In the genomic region with DNA sequence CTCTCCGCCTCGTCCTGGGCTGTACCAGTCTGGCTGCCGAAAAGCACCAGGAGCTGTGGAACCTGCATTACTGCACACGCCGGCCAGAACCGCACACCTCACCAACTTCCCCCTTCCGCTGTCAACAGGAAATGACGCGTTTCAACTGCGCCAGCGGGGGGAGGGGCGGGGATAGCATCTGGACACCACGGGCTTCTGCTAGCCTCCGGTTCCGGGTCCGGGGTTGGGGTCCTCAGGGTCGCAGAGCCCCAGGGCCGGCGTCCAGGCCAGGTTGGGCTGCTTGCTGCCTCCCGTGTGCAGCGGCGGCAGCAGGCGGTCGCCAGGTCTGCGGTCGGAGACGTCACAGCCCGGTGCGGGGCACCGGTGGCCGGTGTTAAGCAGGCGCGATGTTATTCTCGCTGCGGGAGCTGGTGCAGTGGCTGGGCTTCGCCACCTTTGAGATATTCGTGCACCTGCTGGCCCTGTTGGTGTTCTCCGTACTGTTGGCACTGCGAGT, we compare ENCODE assay signal across 8 mouse cellular contexts. TPM values are rescaled to one million over a fixed set of nuclear protein-coding genes. Genes with fewer than 3 reads are reported as not detected.
A peak's percentile ranks its signal among the peaks of the same experiment; 100 is the strongest.
DNase-seq lines count a peak whose midpoint lies in the region; ATAC-seq and TF ChIP-seq lines count a peak whose summit lies in the region.

TSS of gene Tmem203 (plus strand) at position 156 of the 496 bp plus-strand sequence.

- H3K79me2 ChIP-seq in MEL (ENCODE audit: control insufficient read depth, insufficient read depth, low read length, poor library complexity) = peaks cover 20% of the 10 kb centered on the region

- peaks cover 2 to 12% of the 10 kb centered on the region in 2 experiments; a peak in 1 of 4 replicates for H3K4me1 ChIP-seq in MEL (ENCODE audit: control insufficient read depth in 1 of 2, insufficient read depth in 2 of 2, low read length in 2 of 2)
- H3K4me1 ChIP-seq in forebrain, embryonic 15.5 days = peaks cover 24% of the 10 kb centered on the region
- peaks cover 21% of the 10 kb centered on the region for H3K4me1 ChIP-seq in lung, embryonic 15.5 days
- H3K4me1 ChIP-seq in olfactory bulb, adult 2 months (ENCODE audit: control insufficient read depth, insufficient read depth, low read length) = peaks cover 3% of the 10 kb centered on the region; the same call in 1 of the 2 replicates

- WGBS in forebrain, embryonic 15.5 days = under 1% methylated on average over 39 of the region's 39 CpGs
- WGBS in large intestine, adult 2 months = 1% methylated on average over 39 of the region's 39 CpGs
- WGBS in lung, embryonic 15.5 days = 0% methylated on average over 39 of the region's 39 CpGs
- under 1% methylated on average over 39 of the region's 39 CpGs for WGBS in olfactory bulb, adult 2 months

- TF ChIP-seq CTCF in MEL (IDR thresholded peaks at IDR 0.05 in 2 of 3, conservative IDR thresholded peaks at IDR 0.05 in 1 of 3; ENCODE audit: control insufficient read depth in 1 of 3, insufficient read depth in 1 of 3, low read depth in 2 of 3, low read length in 3 of 3, poor library complexity in 1 of 3, severe bottlenecking in 1 of 3) = no peak
- no peak for TF ChIP-seq CTCF in olfactory bulb, adult 2 months (IDR thresholded peaks at IDR 0.05; ENCODE audit: insufficient read depth, low read depth, low read length)

- H3K27ac ChIP-seq in MEL (ENCODE audit: control insufficient read depth, low read depth, low read length) = peak within 1 kb of the TSS; percentile 69
- peak within 1 kb of the TSS; percentile 84 for H3K27ac ChIP-seq in forebrain, embryonic 15.5 days (replicated peaks)
- H3K27ac ChIP-seq in lung, embryonic 15.5 days = peak within 1 kb of the TSS; percentile 54
- peak within 1 kb of the TSS; percentile 17; the same call in 1 of the 2 replicates for H3K27ac ChIP-seq in olfactory bulb, adult 2 months (ENCODE audit: insufficient read depth, low read depth, low read length)

- no peak for TF ChIP-seq RAD21 in MEL (IDR thresholded peaks at IDR 0.05; ENCODE audit: low read depth, low read length)

- peaks cover 0 to 8% of the 10 kb centered on the region in 2 experiments; a peak in 2 of 4 replicates for H3K36me3 ChIP-seq in MEL (ENCODE audit: control insufficient read depth in 1 of 2, insufficient read depth in 2 of 2, low read length in 2 of 2)
- peaks cover under 1% of the 10 kb centered on the region; the same call in 1 of the 2 replicates for H3K36me3 ChIP-seq in forebrain, embryonic 15.5 days
- H3K36me3 ChIP-seq in lung, embryonic 15.5 days = peaks cover 12% of the 10 kb centered on the region; the same call in 1 of the 2 replicates

- peak; percentile 64 to 83; a peak in 3 of 4 replicates for TF ChIP-seq POLR2A in MEL (IDR thresholded peaks at IDR 0.05; ENCODE audit: control insufficient read depth in 1 of 2, insufficient read depth in 1 of 2, low read depth in 1 of 2, low read length in 2 of 2, poor library complexity in 1 of 2)
- TF ChIP-seq POLR2A in olfactory bulb, adult 2 months (IDR thresholded peaks at IDR 0.05; ENCODE audit: insufficient read depth, low read depth, low read length) = peak; percentile 64

- H3K9ac ChIP-seq in MEL (ENCODE audit: control insufficient read depth, low read depth, low read length, poor library complexity, severe bottlenecking) = peak within 1 kb of the TSS; percentile 96
- H3K9ac ChIP-seq in forebrain, embryonic 15.5 days (replicated peaks) = peak within 1 kb of the TSS; percentile 87
- peak within 1 kb of the TSS; percentile 71 for H3K9ac ChIP-seq in lung, embryonic 15.5 days

- ATAC-seq in forebrain, embryonic 15.5 days (replicated peaks) = peak; percentile 92
- ATAC-seq in lung, embryonic 15.5 days (ENCODE audit: borderline replicate concordance, extremely low read depth, low FRiP score, low TSS enrichment) = peak; percentile 89

- intact Hi-C loops in heart, postnatal 14 days (cut with DNase I) = loop anchor here (2.0 kb wide), 1 partner anchor 61 kb away; no protein-coding TSS in a partner anchor

- no peaks in the 10 kb centered on the region for H3K27me3 ChIP-seq in MEL (ENCODE audit: control insufficient read depth in 1 of 2, insufficient read depth in 2 of 2, low read length in 2 of 2)
- no peaks in the 10 kb centered on the region for H3K27me3 ChIP-seq in forebrain, embryonic 15.5 days
- H3K27me3 ChIP-seq in lung, embryonic 15.5 days = no peaks in the 10 kb centered on the region

- peak; percentile 95 for DNase-seq in MEL (ENCODE audit: low read depth, low spot score)
- peak; percentile 82 for DNase-seq in cerebellum, adult 11-12 months
- DNase-seq in heart, postnatal 14 days = peak; percentile 85 to 89
- no peak for DNase-seq in large intestine, adult 2 months (ENCODE audit: low read depth, low spot score)
- DNase-seq in thymus, adult 18-20 months = peak; percentile 64 to 76

- peak within 1 kb of the TSS; percentile 98 for H3K4me2 ChIP-seq in forebrain, embryonic 15.5 days (replicated peaks)
- peak within 1 kb of the TSS; percentile 93 for H3K4me2 ChIP-seq in lung, embryonic 15.5 days

- TF ChIP-seq EP300 in MEL (IDR thresholded peaks at IDR 0.05; ENCODE audit: low read depth in 1 of 2, low read length in 2 of 2) = peak in 1 of 2 experiments; percentile 48; a peak in 1 of 4 replicates

- H3K9me3 ChIP-seq in MEL (replicated peaks; ENCODE audit: insufficient read depth, low read length) = no peaks in the 10 kb centered on the region
- H3K9me3 ChIP-seq in forebrain, embryonic 15.5 days = no peaks in the 10 kb centered on the region
- H3K9me3 ChIP-seq in lung, embryonic 15.5 days = no peaks in the 10 kb centered on the region

- peak within 1 kb of the TSS; percentile 87 to 97 for H3K4me3 ChIP-seq in MEL (ENCODE audit: control insufficient read depth in 1 of 2, insufficient read depth in 1 of 2, low read depth in 2 of 2, low read length in 2 of 2)
- H3K4me3 ChIP-seq in forebrain, embryonic 15.5 days = peak within 1 kb of the TSS; percentile 88
- H3K4me3 ChIP-seq in lung, embryonic 15.5 days = peak within 1 kb of the TSS; percentile 71
- peak within 1 kb of the TSS; percentile 75 for H3K4me3 ChIP-seq in olfactory bulb, adult 2 months (ENCODE audit: insufficient read depth, low read depth, low read length)

TF ChIP-seq in MEL, 35 proteins besides CTCF, POLR2A, EP300 and RAD21:
- peak; percentile 82 for TF ChIP-seq MAX (IDR thresholded peaks at IDR 0.05; ENCODE audit: low read length)
- peak; percentile 70; the same call in 1 of the 2 replicates for TF ChIP-seq TBP (IDR thresholded peaks at IDR 0.05; ENCODE audit: low read depth, low read length)
- peak; percentile 65 for TF ChIP-seq POLR2AphosphoS2 (IDR thresholded peaks at IDR 0.05; ENCODE audit: low read length)
- peak; percentile 100 for TF ChIP-seq MXI1 (IDR thresholded peaks at IDR 0.05; ENCODE audit: low read depth, low read length)
- TF ChIP-seq KAT2A (conservative IDR thresholded peaks at IDR 0.05; ENCODE audit: low read depth, low read length) = peak; percentile 74; the same call in 1 of the 2 replicates
- no peak for TF ChIP-seq USF1 (IDR thresholded peaks at IDR 0.05; ENCODE audit: low read depth, low read length)
- no peak for TF ChIP-seq POLR2AphosphoS5 (IDR thresholded peaks at IDR 0.05; ENCODE audit: borderline replicate concordance, low read depth, low read length)
- TF ChIP-seq TCF12 (IDR thresholded peaks at IDR 0.05; ENCODE audit: low read depth, low read length) = peak; percentile 55; the same call in 1 of the 2 replicates
- TF ChIP-seq JUND (IDR thresholded peaks at IDR 0.05; ENCODE audit: low read depth, low read length) = no peak
- 0 out of 2 replicates have a peak, but pooled peaks have one; percentile 18 for TF ChIP-seq NRF1 (IDR thresholded peaks at IDR 0.05; ENCODE audit: insufficient read depth, low read depth, low read length, poor library complexity, severe bottlenecking)
- no peak for TF ChIP-seq GABPA (IDR thresholded peaks at IDR 0.05; ENCODE audit: low read depth, low read length)
- TF ChIP-seq NELFE (IDR thresholded peaks at IDR 0.05; ENCODE audit: low read depth, low read length) = peak; percentile 80
- no peak for TF ChIP-seq E2F4 (IDR thresholded peaks at IDR 0.05; ENCODE audit: borderline replicate concordance, low read depth, low read length)
- TF ChIP-seq SMC3 (IDR thresholded peaks at IDR 0.05; ENCODE audit: low read depth, low read length) = no peak
- TF ChIP-seq RCOR1 (IDR thresholded peaks at IDR 0.05; ENCODE audit: low read depth, low read length) = no peak
- TF ChIP-seq CHD1 (IDR thresholded peaks at IDR 0.05; ENCODE audit: low read depth, low read length) = no peak
- TF ChIP-seq MYC (IDR thresholded peaks at IDR 0.05; ENCODE audit: low read depth, low read length) = peak; percentile 91
- peak; percentile 74 for TF ChIP-seq CHD2 (IDR thresholded peaks at IDR 0.05; ENCODE audit: low read length)
- no peak for TF ChIP-seq ZNF384 (IDR thresholded peaks at IDR 0.05; ENCODE audit: low read depth, low read length)
- no peak for TF ChIP-seq ZMIZ1 (IDR thresholded peaks at IDR 0.05; ENCODE audit: low read depth, low read length)
- TF ChIP-seq MAZ (IDR thresholded peaks at IDR 0.05; ENCODE audit: low read depth, low read length) = peak; percentile 93; the same call in 1 of the 2 replicates
- TF ChIP-seq ETS1 (IDR thresholded peaks at IDR 0.05; ENCODE audit: low read depth, low read length) = peak; percentile 64; the same call in 1 of the 2 replicates
- peak; percentile 96 for TF ChIP-seq HCFC1 (IDR thresholded peaks at IDR 0.05; ENCODE audit: low read depth, low read length)
- TF ChIP-seq SIN3A (IDR thresholded peaks at IDR 0.05; ENCODE audit: low read length) = peak; percentile 100
- peak; percentile 98 for TF ChIP-seq ELF1 (IDR thresholded peaks at IDR 0.05; ENCODE audit: low read depth, low read length)

RNA-seq across cellular contexts. Expression of gene Tmem203, which starts in this region (rescaled TPM):
- 8.1 and 8.4 TPM in 2 replicates for total RNA-seq in MEL (2012; rRNA removed)
- polyA plus RNA-seq in MEL (2012; ENCODE audit: insufficient read depth in 1 of 2, insufficient read length in 2 of 2, low read depth in 1 of 2, low replicate concordance in 2 of 2, missing spikeins in 1 of 2) = 10 to 100 TPM in 1 of 2 experiments, not detected in 1; 17.0 TPM
- 16.4 and 19.7 TPM in 2 replicates for polyA plus RNA-seq in forebrain, embryonic 15.5 days (2015; fragmentation: Nextera tagmentation; extraction: Ambion mirVana)
- 10 to 100 TPM; 12.7 to 13.4 TPM for total RNA-seq in heart, postnatal 14 days (2021)
- 30.4 and 35.0 TPM in 2 replicates for polyA plus RNA-seq in large intestine, adult 2 months (2012; rRNA removed)
- 24.4 and 24.5 TPM in 2 replicates for polyA plus RNA-seq in lung, embryonic 15.5 days (2015; fragmentation: Nextera tagmentation; extraction: Ambion mirVana)
- not detected in 2 replicates for polyA plus RNA-seq in olfactory bulb, adult 2 months (2012; ENCODE audit: insufficient read depth, insufficient read length, low replicate concordance, missing spikeins)

Comparison
In these comparisons a context has a peak if more than half of its experiments do, and no peak if none do; other contexts are left out.
1. H3K27ac ChIP-seq: peak in every context shown above with its lines; median percentile 84 in forebrain, embryonic 15.5 days; 69 in MEL; 54 in lung, embryonic 15.5 days; 17 in olfactory bulb, adult 2 months.